13 mouse cellular contexts compared by ENCODE assay signal in genomic region chr5:44725501-44725900, GRCm38 (mm10).
"Had no signal": no experiment of that assay in that cellular context is flagged by ENCODE, and none has a peak within 500 bp of the region (broad histone marks: within the 10 kb centered on the region; RNA-seq: fewer than 3 reads in every experiment).

No protein-coding gene starts in this region.

- DNase-seq: lung, adult 18-20 months; lung, embryonic 14.5 days; lung, postnatal 10 days; lung, postnatal 4 days; midbrain, embryonic 14.5 days; retina, postnatal 1 day; right cerebral cortex, adult 18-20 months; right cerebral cortex, postnatal 25 days; right cerebral cortex, postnatal 4 days; spleen, adult 18-20 months; thymus, adult 18-20 months; thymus, postnatal 14 days; thymus, postnatal 4 days had no signal
